Mouse (Mus musculus): ENCODE measurements at regions not wholly inside any gene's neighbourhood (a gene's known extent, or its start where the extent isn't known, plus 50 kb on each side); places are given as distances from the start of the nearest gene placed in this dataset.

- H3K4me1 ChIP-seq (replicated peaks) = no peaks in the 10 kb centered on the region
- H3K4me3 ChIP-seq = no peak overlapping the region
- no peaks in the 10 kb centered on the region for H3K36me3 ChIP-seq
- 60% methylated on average over 6 of the region's 6 CpGs for WGBS
- no peak overlapping the region for H3K9ac ChIP-seq
- no peaks in the 10 kb centered on the region for H3K9me3 ChIP-seq (replicated peaks)
- no peak overlapping the region for H3K4me2 ChIP-seq
- no peaks in the 10 kb centered on the region for H3K27me3 ChIP-seq
- H3K27ac ChIP-seq = no peak overlapping the region
- ATAC-seq (replicated peaks; ENCODE audit: insufficient number of reproducible peaks, insufficient read depth, low FRiP score, low read depth) = no peak
These were observed 414.8 kb upstream of the Ptger4 start for GRCm38 (mm10) chr15:5658796-5659195.

GRCm38 (mm10) chr15:5660819-5661218 is 416.8 kb upstream of the Ptger4 start:
- H3K27ac ChIP-seq = no peak overlapping the region
- no peak overlapping the region for H3K9ac ChIP-seq
- no peak overlapping the region for H3K4me2 ChIP-seq
- 36% methylated on average over 3 of the region's 3 CpGs for WGBS
- H3K36me3 ChIP-seq = no peaks in the 10 kb centered on the region
- no peaks in the 10 kb centered on the region for H3K27me3 ChIP-seq
- no peak for ATAC-seq (replicated peaks; ENCODE audit: insufficient number of reproducible peaks, insufficient read depth, low FRiP score, low read depth)
- no peaks in the 10 kb centered on the region for H3K9me3 ChIP-seq (replicated peaks)
- no peaks in the 10 kb centered on the region for H3K4me1 ChIP-seq (replicated peaks)
- no peak overlapping the region for H3K4me3 ChIP-seq

- no peak overlapping the region for H3K4me3 ChIP-seq
- H3K9me3 ChIP-seq (replicated peaks) = no peaks in the 10 kb centered on the region
- ATAC-seq (replicated peaks; ENCODE audit: insufficient number of reproducible peaks, insufficient read depth, low FRiP score, low read depth) = no peak
- H3K27ac ChIP-seq = no peak overlapping the region
- no peaks in the 10 kb centered on the region for H3K27me3 ChIP-seq
- no peak overlapping the region for H3K4me2 ChIP-seq
- no peak overlapping the region for H3K9ac ChIP-seq
- no peaks in the 10 kb centered on the region for H3K4me1 ChIP-seq (replicated peaks)
- no peaks in the 10 kb centered on the region for H3K36me3 ChIP-seq
These were observed 427.8 kb upstream of the Ptger4 start for GRCm38 (mm10) chr15:5671781-5672180.

GRCm38 (mm10) chr15:5676704-5677103 is 432.7 kb upstream of the Ptger4 start:
- Histone ChIP-seq H3K4me2 (no peak overlapping the region), H3K9me3 (replicated peaks) (no peaks in the 10 kb centered on the region), H3K9ac (no peak overlapping the region), H3K27me3 (no peaks in the 10 kb centered on the region), H3K4me3 (no peak overlapping the region), H3K27ac (peak overlapping the region; percentile 20; the same call in 1 of the 2 replicates), H3K4me1 (replicated peaks) (no peaks in the 10 kb centered on the region), H3K36me3 (no peaks in the 10 kb centered on the region)
- no peak for ATAC-seq (replicated peaks; ENCODE audit: insufficient number of reproducible peaks, insufficient read depth, low FRiP score, low read depth)
- WGBS = 59% methylated on average over 3 of the region's 3 CpGs

GRCm38 (mm10) chr15:5693810-5694209 is 449.8 kb upstream of the Ptger4 start:
- Histone ChIP-seq H3K36me3 (no peaks in the 10 kb centered on the region), H3K27ac (no peak overlapping the region), H3K4me2 (no peak overlapping the region), H3K9ac (no peak overlapping the region), H3K9me3 (replicated peaks) (no peaks in the 10 kb centered on the region), H3K27me3 (no peaks in the 10 kb centered on the region), H3K4me1 (replicated peaks) (no peaks in the 10 kb centered on the region), H3K4me3 (no peak overlapping the region)
- WGBS = 78% methylated on average over 1 of the region's 1 CpGs
- no peak for ATAC-seq (replicated peaks; ENCODE audit: insufficient number of reproducible peaks, insufficient read depth, low FRiP score, low read depth)

- Histone ChIP-seq H3K27ac (no peak overlapping the region), H3K4me1 (replicated peaks) (no peaks in the 10 kb centered on the region), H3K9ac (no peak overlapping the region), H3K4me2 (no peak overlapping the region), H3K9me3 (replicated peaks) (no peaks in the 10 kb centered on the region), H3K4me3 (no peak overlapping the region), H3K36me3 (no peaks in the 10 kb centered on the region), H3K27me3 (no peaks in the 10 kb centered on the region)
- 72% methylated on average over 3 of the region's 3 CpGs for WGBS
- no peak for ATAC-seq (replicated peaks; ENCODE audit: insufficient number of reproducible peaks, insufficient read depth, low FRiP score, low read depth)
These were observed 451.0 kb upstream of the Ptger4 start for GRCm38 (mm10) chr15:5695015-5695414.

- Histone ChIP-seq H3K4me2 (no peak overlapping the region), H3K9me3 (replicated peaks) (no peaks in the 10 kb centered on the region), H3K9ac (no peak overlapping the region), H3K4me1 (replicated peaks) (no peaks in the 10 kb centered on the region), H3K36me3 (no peaks in the 10 kb centered on the region), H3K27ac (no peak overlapping the region), H3K4me3 (no peak overlapping the region), H3K27me3 (no peaks in the 10 kb centered on the region)
- 81% methylated on average over 5 of the region's 5 CpGs for WGBS
- ATAC-seq (replicated peaks; ENCODE audit: insufficient number of reproducible peaks, insufficient read depth, low FRiP score, low read depth) = no peak
These were observed 464.5 kb upstream of the Ptger4 start for GRCm38 (mm10) chr15:5708454-5708853.

- H3K4me1 ChIP-seq (replicated peaks) = no peaks in the 10 kb centered on the region
- no peaks in the 10 kb centered on the region for H3K9me3 ChIP-seq (replicated peaks)
- no peak overlapping the region for H3K4me3 ChIP-seq
- no peak for ATAC-seq (replicated peaks; ENCODE audit: insufficient number of reproducible peaks, insufficient read depth, low FRiP score, low read depth)
- no peak overlapping the region for H3K27ac ChIP-seq
- no peaks in the 10 kb centered on the region for H3K27me3 ChIP-seq
- H3K36me3 ChIP-seq = no peaks in the 10 kb centered on the region
- WGBS = 13% methylated on average over 1 of the region's 1 CpGs
- H3K9ac ChIP-seq = no peak overlapping the region
- no peak overlapping the region for H3K4me2 ChIP-seq
These were observed 496.7 kb upstream of the Ptger4 start for GRCm38 (mm10) chr15:5740658-5741057.

- no peak for ATAC-seq (replicated peaks; ENCODE audit: insufficient number of reproducible peaks, insufficient read depth, low FRiP score, low read depth)
- 88% methylated on average over 5 of the region's 5 CpGs for WGBS
- Histone ChIP-seq H3K9me3 (replicated peaks) (no peaks in the 10 kb centered on the region), H3K9ac (no peak overlapping the region), H3K4me2 (no peak overlapping the region), H3K27ac (no peak overlapping the region), H3K4me3 (no peak overlapping the region), H3K27me3 (no peaks in the 10 kb centered on the region), H3K4me1 (replicated peaks) (no peaks in the 10 kb centered on the region), H3K36me3 (no peaks in the 10 kb centered on the region)
These were observed 499.9 kb upstream of the Ptger4 start for GRCm38 (mm10) chr15:5743893-5744292.

GRCm38 (mm10) chr15:5758690-5759089 is 514.7 kb upstream of the Ptger4 start:
- no peak overlapping the region for H3K27ac ChIP-seq
- H3K4me2 ChIP-seq = no peak overlapping the region
- H3K9ac ChIP-seq = no peak overlapping the region
- no peaks in the 10 kb centered on the region for H3K36me3 ChIP-seq
- no peak overlapping the region for H3K4me3 ChIP-seq
- no peaks in the 10 kb centered on the region for H3K4me1 ChIP-seq (replicated peaks)
- no peaks in the 10 kb centered on the region for H3K9me3 ChIP-seq (replicated peaks)
- 68% methylated on average over 2 of the region's 2 CpGs for WGBS
- no peaks in the 10 kb centered on the region for H3K27me3 ChIP-seq
- no peak for ATAC-seq (replicated peaks; ENCODE audit: insufficient number of reproducible peaks, insufficient read depth, low FRiP score, low read depth)

- Histone ChIP-seq H3K9ac (no peak overlapping the region), H3K9me3 (replicated peaks) (no peaks in the 10 kb centered on the region), H3K4me3 (no peak overlapping the region), H3K4me2 (no peak overlapping the region), H3K27ac (no peak overlapping the region), H3K27me3 (no peaks in the 10 kb centered on the region), H3K4me1 (replicated peaks) (no peaks in the 10 kb centered on the region), H3K36me3 (no peaks in the 10 kb centered on the region)
- WGBS = 81% methylated on average over 4 of the region's 4 CpGs
- ATAC-seq (replicated peaks; ENCODE audit: insufficient number of reproducible peaks, insufficient read depth, low FRiP score, low read depth) = no peak
These were observed 518.2 kb upstream of the Ptger4 start for GRCm38 (mm10) chr15:5762216-5762615.

GRCm38 (mm10) chr15:5777074-5777473 is 522.5 kb upstream of the Dab2 start:
- ATAC-seq (replicated peaks; ENCODE audit: insufficient number of reproducible peaks, insufficient read depth, low FRiP score, low read depth) = no peak
- 71% methylated on average over 4 of the region's 4 CpGs for WGBS
- H3K9ac ChIP-seq = no peak overlapping the region
- no peaks in the 10 kb centered on the region for H3K9me3 ChIP-seq (replicated peaks)
- no peak overlapping the region for H3K4me3 ChIP-seq
- H3K27me3 ChIP-seq = no peaks in the 10 kb centered on the region
- no peaks in the 10 kb centered on the region for H3K4me1 ChIP-seq (replicated peaks)
- no peak overlapping the region for H3K27ac ChIP-seq
- H3K4me2 ChIP-seq = no peak overlapping the region
- no peaks in the 10 kb centered on the region for H3K36me3 ChIP-seq

- no peak overlapping the region for H3K27ac ChIP-seq
- 75% methylated on average over 3 of the region's 3 CpGs for WGBS
- H3K4me3 ChIP-seq = no peak overlapping the region
- no peaks in the 10 kb centered on the region for H3K9me3 ChIP-seq (replicated peaks)
- ATAC-seq (replicated peaks; ENCODE audit: insufficient number of reproducible peaks, insufficient read depth, low FRiP score, low read depth) = no peak
- H3K4me1 ChIP-seq (replicated peaks) = no peaks in the 10 kb centered on the region
- H3K9ac ChIP-seq = no peak overlapping the region
- H3K36me3 ChIP-seq = no peaks in the 10 kb centered on the region
- H3K27me3 ChIP-seq = no peaks in the 10 kb centered on the region
- no peak overlapping the region for H3K4me2 ChIP-seq
These were observed 499.7 kb upstream of the Dab2 start for GRCm38 (mm10) chr15:5799917-5800316.
